Mouse (Mus musculus): ENCODE data around the gene Plekhh1. TPM values are rescaled to one million over a fixed set of nuclear protein-coding genes. Genes with fewer than 3 reads are reported as not detected.
"Not testable (repeated sequence)": the region's sequence is repeated elsewhere in the genome, so short reads cannot be mapped to it uniquely, and the experiment has no call there.

Gene Plekhh1
- polyA plus RNA-seq, 1 experiment from 2014 or later, result 5.6 TPM

GRCm38 (mm10) chr12:79005456-79005855 is 23.5 kb upstream of the Plekhh1 start:
- Histone ChIP-seq H3K9ac (no peak overlapping the region), H3K4me3 (replicated peaks) (no peak overlapping the region), H3K36me3 (replicated peaks) (no peaks in the 10 kb centered on the region), H3K27me3 (peaks cover 13% of the 10 kb centered on the region; the same call in 1 of the 2 replicates), H3K4me2 (no peak overlapping the region), H3K9me3 (no peaks in the 10 kb centered on the region), H3K27ac (no peak overlapping the region), H3K4me1 (peaks cover 7% of the 10 kb centered on the region; the same call in 1 of the 2 replicates)
- no peak for ATAC-seq (ENCODE audit: low FRiP score)
- whole genome bisulfite sequencing, result 91% methylated on average over 5 of the region's 5 CpGs

GRCm38 (mm10) chr12:79006076-79006475 is 22.9 kb upstream of the Plekhh1 start:
- ATAC-seq (ENCODE audit: low FRiP score), result no peak; the same call in 1 of the 2 replicates
- Histone ChIP-seq H3K9me3 (no peaks in the 10 kb centered on the region), H3K27ac (peak overlapping the region; percentile 79; the same call in 1 of the 2 replicates)

GRCm38 (mm10) chr12:79006478-79007125 is 22.4 kb upstream of the Plekhh1 start:
- Histone ChIP-seq H3K27ac (peak overlapping the region; percentile 79), H3K4me2 (peak overlapping the region; percentile 65), H3K36me3 (replicated peaks) (no peaks in the 10 kb centered on the region), H3K27me3 (peaks cover 13% of the 10 kb centered on the region; the same call in 1 of the 2 replicates), H3K9me3 (no peaks in the 10 kb centered on the region), H3K4me3 (replicated peaks) (peak overlapping the region; percentile 93), H3K4me1 (peaks cover 7% of the 10 kb centered on the region), H3K9ac (peak overlapping the region; percentile 90)
- peak; percentile 80 for ATAC-seq (ENCODE audit: low FRiP score)
- WGBS, result 2% methylated on average over 44 of the region's 53 CpGs

More at GRCm38 (mm10) chr12:79006076-79006475, 22.9 kb upstream of the Plekhh1 start:
- Histone ChIP-seq H3K36me3 (replicated peaks) (no peaks in the 10 kb centered on the region), H3K4me3 (replicated peaks) (peak overlapping the region; percentile 93), H3K4me1 (peaks cover 7% of the 10 kb centered on the region), H3K27me3 (peaks cover 13% of the 10 kb centered on the region; the same call in 1 of the 2 replicates), H3K4me2 (peak overlapping the region; percentile 65), H3K9ac (peak overlapping the region; percentile 90)
- WGBS, result 37% methylated on average over 9 of the region's 9 CpGs

GRCm38 (mm10) chr12:79007126-79007753 is 21.7 kb upstream of the Plekhh1 start, which contains the start of gene Tmem229b:
TSS of gene Tmem229b (minus strand) at chr12:79007627.
- WGBS, result 2% methylated on average over 46 of the region's 49 CpGs
- peak within 1 kb of the TSS; percentile 93 for H3K4me3 ChIP-seq (replicated peaks)
- peak within 1 kb of the TSS; percentile 79 for H3K27ac ChIP-seq
- peaks cover 13% of the 10 kb centered on the region; the same call in 1 of the 2 replicates for H3K27me3 ChIP-seq
- no peaks in the 10 kb centered on the region for H3K9me3 ChIP-seq
- peaks cover 7% of the 10 kb centered on the region for H3K4me1 ChIP-seq
- H3K9ac ChIP-seq, result peak within 1 kb of the TSS; percentile 90
- H3K4me2 ChIP-seq, result peak within 1 kb of the TSS; percentile 65
- no peaks in the 10 kb centered on the region for H3K36me3 ChIP-seq (replicated peaks)
- peak; percentile 95 for ATAC-seq (ENCODE audit: low FRiP score)

- WGBS, result 48% methylated on average over 3 of the region's 3 CpGs
These were observed 18.4 kb upstream of the Plekhh1 start for GRCm38 (mm10) chr12:79010569-79010968.

GRCm38 (mm10) chr12:79016109-79016508 is 12.9 kb upstream of the Plekhh1 start:
- Histone ChIP-seq H3K4me2 (0 out of 2 replicates have a peak overlapping the region, but pooled peaks have one; percentile 13), H3K9ac (no peak overlapping the region), H3K36me3 (replicated peaks) (no peaks in the 10 kb centered on the region), H3K4me3 (replicated peaks) (no peak overlapping the region), H3K4me1 (peaks cover 11% of the 10 kb centered on the region), H3K27me3 (no peaks in the 10 kb centered on the region), H3K9me3 (no peaks in the 10 kb centered on the region), H3K27ac (no peak overlapping the region)
- WGBS, result 10% methylated on average over 5 of the region's 5 CpGs
- peak; percentile 60; the same call in 1 of the 2 replicates for ATAC-seq (ENCODE audit: low FRiP score)

More at GRCm38 (mm10) chr12:79010569-79010968, 18.4 kb upstream of the Plekhh1 start:
- no peak for ATAC-seq (ENCODE audit: low FRiP score)
- no peak overlapping the region for H3K27ac ChIP-seq
- H3K9ac ChIP-seq, result no peak overlapping the region
- H3K27me3 ChIP-seq, result 0 out of 2 replicates have a peak, but pooled peaks cover 6% of the 10 kb centered on the region
- no peaks in the 10 kb centered on the region for H3K9me3 ChIP-seq
- no peaks in the 10 kb centered on the region for H3K36me3 ChIP-seq (replicated peaks)
- H3K4me3 ChIP-seq (replicated peaks), result no peak overlapping the region
- peaks cover 7% of the 10 kb centered on the region for H3K4me1 ChIP-seq
- H3K4me2 ChIP-seq, result no peak overlapping the region

- no peak overlapping the region for H3K27ac ChIP-seq
- no peak overlapping the region for H3K4me3 ChIP-seq (replicated peaks)
- WGBS, result 57% methylated on average over 4 of the region's 4 CpGs
- peaks cover 11% of the 10 kb centered on the region for H3K4me1 ChIP-seq
- ATAC-seq (ENCODE audit: low FRiP score), result no peak
- no peak overlapping the region for H3K4me2 ChIP-seq
- H3K27me3 ChIP-seq, result no peaks in the 10 kb centered on the region
- no peak overlapping the region for H3K9ac ChIP-seq
- H3K9me3 ChIP-seq, result no peaks in the 10 kb centered on the region
- no peaks in the 10 kb centered on the region for H3K36me3 ChIP-seq (replicated peaks)
These were observed 11.0 kb upstream of the Plekhh1 start for GRCm38 (mm10) chr12:79017994-79018399.

- 87% methylated on average over 1 of the region's 1 CpGs for WGBS
- Histone ChIP-seq H3K4me1 (no peaks in the 10 kb centered on the region), H3K4me2 (no peak overlapping the region), H3K4me3 (replicated peaks) (no peak overlapping the region), H3K27me3 (no peaks in the 10 kb centered on the region), H3K9ac (no peak overlapping the region), H3K27ac (no peak overlapping the region), H3K36me3 (replicated peaks) (no peaks in the 10 kb centered on the region), H3K9me3 (no peaks in the 10 kb centered on the region)
- no peak for ATAC-seq (ENCODE audit: low FRiP score)
These were observed 7.1 kb upstream of the Plekhh1 start for GRCm38 (mm10) chr12:79021902-79022301.

GRCm38 (mm10) chr12:79022882-79023281 is 6.1 kb upstream of the Plekhh1 start:
- H3K9ac ChIP-seq, result no peak overlapping the region
- no peak overlapping the region for H3K4me3 ChIP-seq (replicated peaks)
- H3K27me3 ChIP-seq, result no peaks in the 10 kb centered on the region
- H3K9me3 ChIP-seq, result no peaks in the 10 kb centered on the region
- no peaks in the 10 kb centered on the region for H3K36me3 ChIP-seq (replicated peaks)
- no peak overlapping the region for H3K27ac ChIP-seq
- no peaks in the 10 kb centered on the region for H3K4me1 ChIP-seq
- no peak for ATAC-seq (ENCODE audit: low FRiP score)
- H3K4me2 ChIP-seq, result no peak overlapping the region
- WGBS, result 15% methylated on average over 3 of the region's 3 CpGs

GRCm38 (mm10) chr12:79027526-79027925 is 1.4 kb upstream of the Plekhh1 start:
- H3K4me2 ChIP-seq; H3K9me3 ChIP-seq; H3K9ac ChIP-seq; H3K36me3 ChIP-seq (replicated peaks); H3K4me1 ChIP-seq; ATAC-seq (ENCODE audit: low FRiP score); H3K27ac ChIP-seq; H3K4me3 ChIP-seq (replicated peaks); H3K27me3 ChIP-seq: not testable (repeated sequence)
- WGBS, result 91% methylated on average over 8 of the region's 8 CpGs

GRCm38 (mm10) chr12:79034331-79034730 is 5.4 kb downstream of the Plekhh1 start:
- 94% methylated on average over 2 of the region's 2 CpGs for WGBS

GRCm38 (mm10) chr12:79035349-79035748 is 6.4 kb downstream of the Plekhh1 start:
- Histone ChIP-seq H3K4me2 (no peak overlapping the region), H3K4me3 (replicated peaks) (no peak overlapping the region), H3K36me3 (replicated peaks) (0 out of 2 replicates have a peak, but pooled peaks cover under 1% of the 10 kb centered on the region), H3K9me3 (no peaks in the 10 kb centered on the region), H3K9ac (no peak overlapping the region), H3K27me3 (no peaks in the 10 kb centered on the region), H3K4me1 (no peaks in the 10 kb centered on the region), H3K27ac (no peak overlapping the region)
- WGBS, result 49% methylated on average over 3 of the region's 3 CpGs
- ATAC-seq (ENCODE audit: low FRiP score), result no peak

More at GRCm38 (mm10) chr12:79034331-79034730, 5.4 kb downstream of the Plekhh1 start:
- H3K9me3 ChIP-seq, result no peaks in the 10 kb centered on the region
- no peak overlapping the region for H3K4me3 ChIP-seq (replicated peaks)
- ATAC-seq (ENCODE audit: low FRiP score), result no peak
- no peak overlapping the region for H3K9ac ChIP-seq
- no peak overlapping the region for H3K4me2 ChIP-seq
- peaks cover 4% of the 10 kb centered on the region; the same call in 1 of the 2 replicates for H3K4me1 ChIP-seq
- H3K36me3 ChIP-seq (replicated peaks), result no peaks in the 10 kb centered on the region
- no peak overlapping the region for H3K27ac ChIP-seq
- peaks cover 1% of the 10 kb centered on the region; the same call in 1 of the 2 replicates for H3K27me3 ChIP-seq

All from forebrain, embryonic 12.5 days (tissue).